Mouse (Mus musculus) left cerebral cortex, adult 9 months (tissue): ENCODE measurements at regions not wholly inside any gene's neighbourhood (a gene's known extent, or its start where the extent isn't known, plus 50 kb on each side); places are given as distances from the start of the nearest gene placed in this dataset.

ENCODE experiments used
- DNase-seq, 2 experiments: peaks; one replicate each; pipeline ENCODE4 v3.0.0; 2022; ENCODE audit warnings: low spot score in 2 of 2

- DNase-seq, result no peak
These were observed 88.7 kb upstream of the Noct start for GRCm38 (mm10) chr3:51135581-51135980.

DNA sequence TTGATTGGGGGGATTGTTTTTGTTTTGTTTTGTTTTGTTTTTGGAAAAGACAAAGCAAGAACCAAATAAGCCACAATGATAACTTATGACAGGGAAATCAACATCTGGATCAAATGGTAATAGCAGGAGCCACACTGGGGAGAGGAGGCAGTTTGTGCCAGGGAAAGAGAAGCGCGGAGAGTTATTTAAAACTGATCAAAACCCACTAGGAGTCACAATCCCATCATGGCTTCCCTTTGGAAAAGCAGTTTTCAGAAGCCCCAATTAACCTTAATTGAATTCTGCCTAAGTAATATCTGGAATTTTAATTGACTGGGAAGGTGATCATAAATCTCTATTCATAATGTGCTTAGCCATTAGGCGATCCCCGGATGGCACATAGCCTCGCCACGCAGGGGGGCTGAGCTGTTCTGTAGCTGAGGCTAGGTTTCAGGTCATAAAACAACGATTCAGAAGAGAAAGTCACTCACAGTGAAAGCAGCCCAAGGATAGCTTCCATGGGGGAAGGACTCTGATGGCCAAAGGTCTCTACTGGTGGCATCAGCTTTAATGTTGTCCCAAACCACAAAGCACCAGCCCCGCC is 86.4 kb upstream of the Noct start:
- DNase-seq, result no peak

GRCm38 (mm10) chr3:51145985-51146384 is 78.3 kb upstream of the Noct start:
- DNase-seq, result no peak

DNA sequence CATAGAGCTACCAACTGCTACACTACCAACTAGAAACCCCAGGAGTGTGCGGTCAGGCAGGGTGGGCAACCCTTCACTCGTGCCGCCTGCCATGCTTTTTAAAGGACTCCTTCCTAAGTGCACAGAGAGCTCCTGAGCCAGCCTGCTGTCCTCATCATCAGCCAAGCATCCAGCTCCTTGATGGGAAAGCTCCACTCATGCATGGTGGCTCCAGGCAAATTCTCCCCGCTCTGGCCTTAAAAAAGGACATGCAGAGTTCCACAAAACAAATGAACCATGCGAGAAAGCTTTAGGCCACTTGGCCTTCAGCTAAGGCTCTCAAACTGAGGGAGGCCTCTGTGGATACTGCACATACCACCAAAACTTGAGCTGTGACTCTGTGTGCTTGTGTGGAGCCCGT is 74.2 kb upstream of the Noct start:
- DNase-seq, result no peak

- no peak for DNase-seq
These were observed 73.1 kb upstream of the Noct start for GRCm38 (mm10) chr3:51151104-51151503.

GRCm38 (mm10) chr3:51155621-51156020 is 68.6 kb upstream of the Noct start:
- DNase-seq, result no peak

DNA sequence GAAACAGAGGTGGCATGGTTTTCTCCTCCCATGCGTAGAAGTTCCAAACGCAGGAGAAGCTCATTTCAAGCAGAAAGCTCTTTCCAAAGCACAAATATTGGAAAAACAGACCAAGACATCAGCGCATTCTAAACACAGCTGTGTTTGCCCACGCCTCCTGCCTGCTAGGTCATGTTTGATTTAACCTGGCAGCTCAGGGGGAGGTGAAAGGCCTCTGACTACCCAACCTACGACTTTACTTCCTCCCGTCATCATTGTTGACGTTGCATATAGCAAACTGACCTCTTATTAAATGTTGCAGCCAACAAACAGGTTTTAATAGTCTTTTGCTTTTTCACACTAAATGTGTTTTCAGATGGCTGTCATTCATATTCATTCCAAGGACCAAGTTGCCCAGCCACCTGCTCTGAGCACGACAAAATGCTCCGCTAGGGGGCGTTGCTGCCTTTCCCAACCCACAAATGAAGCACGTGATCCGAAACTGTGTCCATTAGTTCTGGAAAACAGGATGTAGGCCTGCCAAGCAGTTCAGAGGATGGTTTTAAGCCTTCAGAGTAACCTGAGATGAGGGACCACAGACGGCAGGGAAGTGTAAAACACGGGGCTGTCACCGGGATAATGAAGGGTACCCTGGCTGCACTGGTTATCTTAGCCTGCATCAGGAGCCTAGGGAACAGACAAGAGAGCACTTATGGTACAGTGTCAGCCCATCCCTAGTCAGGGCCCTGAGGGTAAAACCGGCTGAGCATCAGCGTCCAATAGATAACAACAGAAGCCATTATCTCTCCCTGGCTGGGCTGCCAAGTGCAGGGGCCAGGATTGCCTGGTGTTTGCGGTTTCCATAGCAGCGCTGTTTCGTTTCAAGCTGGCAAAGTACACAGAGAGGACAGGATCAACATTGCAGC is 67.6 kb upstream of the Noct start:
- DNase-seq, result peak; percentile 40 to 68

DNA sequence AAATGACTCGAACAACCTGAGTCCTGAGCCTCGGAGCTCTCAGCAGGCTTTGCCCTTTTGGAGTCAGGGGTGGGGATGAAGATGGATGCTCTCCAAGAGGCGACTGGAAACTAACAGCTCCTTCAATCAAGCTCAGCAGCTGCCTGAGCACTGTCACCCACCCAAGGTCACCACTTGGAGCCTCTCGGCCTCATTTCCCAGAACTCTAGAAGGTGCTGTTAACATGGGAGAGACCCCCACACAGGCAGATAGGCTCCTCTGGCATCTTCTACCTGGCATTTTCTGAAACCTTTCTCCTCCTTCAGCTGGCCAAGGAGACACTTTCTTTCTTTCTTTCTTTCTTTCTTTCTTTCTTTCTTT is 67.0 kb upstream of the Noct start:
- DNase-seq, result no peak

DNA sequence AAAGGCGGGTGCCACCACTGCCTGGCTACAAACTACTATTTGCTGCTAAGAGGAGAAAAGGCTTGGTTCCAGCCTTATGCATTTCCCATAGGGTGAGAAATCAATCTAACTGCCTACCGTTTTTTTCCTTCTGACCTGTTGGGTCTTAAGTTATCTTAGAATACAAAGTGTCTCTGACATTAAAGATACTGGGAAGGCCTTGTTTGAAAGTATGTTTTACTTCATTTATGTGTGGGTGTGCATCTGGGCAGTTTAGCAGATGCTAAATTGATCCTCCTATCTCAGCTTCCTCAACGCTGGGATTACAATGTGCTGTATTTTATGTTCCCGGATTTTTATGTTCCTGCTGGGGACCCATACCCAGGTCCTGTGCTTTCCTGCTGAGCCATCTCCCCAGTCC is 65.8 kb upstream of the Noct start:
- no peak for DNase-seq

DNA sequence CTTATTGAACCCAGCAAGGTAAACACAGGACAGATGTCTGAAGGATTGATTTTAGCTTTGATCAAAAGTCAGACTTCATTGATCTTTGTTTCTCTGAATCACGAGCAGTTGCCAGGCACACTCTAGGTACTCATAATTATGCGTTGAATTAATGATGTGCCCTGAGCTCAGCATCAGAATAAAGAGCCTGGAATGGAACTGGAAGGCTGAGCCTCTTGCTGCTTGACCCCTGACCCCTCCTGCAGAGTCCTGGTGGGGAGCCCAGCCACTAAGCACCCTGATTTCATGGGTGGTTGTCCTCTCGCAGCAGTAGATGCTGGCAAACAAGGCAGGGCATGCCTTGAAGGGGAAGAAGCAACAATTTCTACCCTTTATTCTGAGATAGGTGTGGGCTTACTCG is 64.9 kb upstream of the Noct start:
- no peak for DNase-seq

DNA sequence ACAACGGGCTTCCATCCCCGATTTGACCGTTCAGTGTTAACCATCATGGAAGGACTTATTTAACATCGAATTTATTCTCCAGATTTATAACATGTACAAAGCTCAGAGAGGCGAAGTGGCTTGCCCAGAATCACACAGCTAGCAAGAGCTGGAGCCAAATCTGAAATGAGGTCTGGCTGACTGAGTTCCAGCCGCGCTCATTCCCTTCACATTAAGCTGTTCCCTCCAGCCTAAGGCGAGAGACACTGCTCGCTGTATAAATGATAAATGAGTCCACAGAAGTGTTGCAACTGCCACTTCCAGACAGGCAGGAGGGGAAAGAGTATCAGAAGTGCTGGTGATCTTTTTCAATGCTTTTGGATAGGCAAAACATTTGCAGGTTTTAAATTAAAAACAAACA is 64.4 kb upstream of the Noct start:
- no peak for DNase-seq

DNA sequence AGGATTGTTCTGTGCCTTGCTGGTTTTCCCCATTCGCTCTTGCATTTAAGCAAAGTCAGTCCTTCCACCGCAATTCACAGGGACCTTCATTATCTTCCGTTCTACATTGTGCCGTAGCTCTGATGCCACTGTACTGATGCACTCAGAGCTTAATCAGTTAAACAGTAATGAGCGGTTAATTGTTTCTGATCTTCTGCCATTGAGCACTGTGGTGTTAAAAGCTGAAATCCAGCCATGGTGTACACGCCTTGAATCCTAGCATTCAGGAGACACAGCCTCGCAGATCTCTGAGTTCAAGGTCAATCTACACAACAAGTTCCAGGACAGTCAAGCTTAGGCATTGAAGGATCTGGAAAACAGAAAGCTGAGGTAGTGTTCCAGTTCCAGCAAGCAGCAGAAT is 63.6 kb upstream of the Noct start:
- DNase-seq, result no peak

GRCm38 (mm10) chr3:51169150-51169925 is 54.9 kb upstream of the Noct start:
- no peak for DNase-seq

GRCm38 (mm10) chr3:51170225-51170852 is 53.9 kb upstream of the Noct start:
- DNase-seq, result peak; percentile 55 to 93
